Mouse (Mus musculus) adrenal gland, postnatal 10 days (tissue): ENCODE data around the gene Arhgap4. TPM values are rescaled to one million over a fixed set of nuclear protein-coding genes. Genes with fewer than 3 reads are reported as not detected.
A peak's percentile ranks its signal among the peaks of the same experiment; 100 is the strongest.

Source experiments
- DNase-seq: peaks from one replicate; pipeline ENCODE4 v3.0.0; 2021; ENCODE audit warnings: mixed read lengths
- long read RNA-seq, 2 experiments: library from polyadenylated mRNA; stranded (forward); transcript quantifications; one replicate each; pipeline ENCODE4 v2.0.0; 2021
- total RNA-seq, 2 experiments: library from RNA; stranded (reverse); gene quantifications; 2 replicates each; pipeline ENCODE4 v1.2.3; 2021

Gene Arhgap4
- total RNA-seq, result 1 to 10 TPM; 7.9 to 9.2 TPM
- long read RNA-seq, experiment 1, partial matches to known transcripts, result 3 of 5 reads
- long read RNA-seq, experiment 1, other reads (novel, unspliced or antisense), result 1 of 5 reads
- long read RNA-seq, experiment 2, partial matches to known transcripts, result 1 of 2 reads
- long read RNA-seq, experiment 2, other reads (novel, unspliced or antisense), result 1 of 2 reads

- peak; percentile 91 for DNase-seq
Measured at GRCm38 (mm10) chrX:73921823-73922549, at the start of gene Arhgap4, which contains the start of gene Naa10. TSS of gene Arhgap4 (minus strand) at chrX:73921870. TSS of gene Naa10 (minus strand) at chrX:73921944.

- no peak for DNase-seq
Measured at GRCm38 (mm10) chrX:73970781-73971180, 49.1 kb upstream of the Arhgap4 start.

- DNase-seq, result no peak
Measured at GRCm38 (mm10) chrX:73969729-73970128, 48.1 kb upstream of the Arhgap4 start.

- no peak for DNase-seq
Measured at GRCm38 (mm10) chrX:73969167-73969566, 47.5 kb upstream of the Arhgap4 start.

GRCm38 (mm10) chrX:73967177-73968075 is 45.8 kb upstream of the Arhgap4 start:
- peak; percentile 87 for DNase-seq

GRCm38 (mm10) chrX:73966248-73967176 is 44.8 kb upstream of the Arhgap4 start, which contains the start of gene Hcfc1:
TSS of gene Hcfc1 (minus strand) at chrX:73966357.
- peak; percentile 92 for DNase-seq

GRCm38 (mm10) chrX:73965307-73965706 is 43.6 kb upstream of the Arhgap4 start:
- peak; percentile 62 for DNase-seq

GRCm38 (mm10) chrX:73964363-73964762 is 42.7 kb upstream of the Arhgap4 start:
- peak; percentile 26 for DNase-seq

- no peak for DNase-seq
Measured at GRCm38 (mm10) chrX:73954988-73955387, 33.3 kb upstream of the Arhgap4 start.

- no peak for DNase-seq
Measured at GRCm38 (mm10) chrX:73952603-73953002, 30.9 kb upstream of the Arhgap4 start.

- DNase-seq, result no peak
Measured at GRCm38 (mm10) chrX:73949341-73949740, 27.7 kb upstream of the Arhgap4 start.

GRCm38 (mm10) chrX:73948647-73949046 is 27.0 kb upstream of the Arhgap4 start:
- peak; percentile 60 for DNase-seq

GRCm38 (mm10) chrX:73946896-73947295 is 25.2 kb upstream of the Arhgap4 start:
- no peak for DNase-seq

- no peak for DNase-seq
Measured at GRCm38 (mm10) chrX:73942294-73942693, 20.6 kb upstream of the Arhgap4 start.

GRCm38 (mm10) chrX:73941860-73942259 is 20.2 kb upstream of the Arhgap4 start:
- no peak for DNase-seq

- DNase-seq, result no peak
Measured at GRCm38 (mm10) chrX:73931871-73932270, 10.2 kb upstream of the Arhgap4 start.

GRCm38 (mm10) chrX:73930402-73931062 is 8.9 kb upstream of the Arhgap4 start, which contains the start of gene Renbp:
TSS of gene Renbp (minus strand) at chrX:73930850.
- peak; percentile 76 for DNase-seq

- no peak for DNase-seq
Measured at GRCm38 (mm10) chrX:73922550-73922882, 846 bp upstream of the Arhgap4 start.

GRCm38 (mm10) chrX:73921285-73921822 is 316 bp downstream of the Arhgap4 start:
- peak; percentile 22 for DNase-seq

- DNase-seq, result no peak
Measured at GRCm38 (mm10) chrX:73918631-73919030, 3.0 kb downstream of the Arhgap4 start.

- no peak for DNase-seq
Measured at GRCm38 (mm10) chrX:73916945-73917344, 4.7 kb downstream of the Arhgap4 start.
